Mouse (Mus musculus): Measurements from ENCODE around the gene Cbx5. TPM values are rescaled to one million over a fixed set of nuclear protein-coding genes. Genes with fewer than 3 reads are reported as not detected.

Gene Cbx5
- polyA plus RNA-seq, 1 experiment from 2014 or later, result 91.9 TPM

GRCm38 (mm10) chr15:103170316-103170679 is 69.3 kb downstream of the Cbx5 start:
- no peak for ATAC-seq (ENCODE audit: extremely low read depth, insufficient number of reproducible peaks, low FRiP score, low TSS enrichment)
- WGBS, result 6% methylated on average over 14 of the region's 16 CpGs

GRCm38 (mm10) chr15:103169612-103170315 is 69.9 kb downstream of the Cbx5 start:
- H3K9ac ChIP-seq, result peak overlapping the region; percentile 69
- peaks cover 24% of the 10 kb centered on the region for H3K4me1 ChIP-seq
- H3K9me3 ChIP-seq, result no peaks in the 10 kb centered on the region
- H3K4me3 ChIP-seq, result peak overlapping the region; percentile 60
- no peaks in the 10 kb centered on the region for H3K36me3 ChIP-seq
- H3K27ac ChIP-seq (replicated peaks), result no peak overlapping the region
- H3K27me3 ChIP-seq (replicated peaks), result peaks cover 93% of the 10 kb centered on the region
- ATAC-seq (ENCODE audit: extremely low read depth, insufficient number of reproducible peaks, low FRiP score, low TSS enrichment), result no peak
- 6% methylated on average over 26 of the region's 26 CpGs for WGBS
- peak overlapping the region; percentile 91 for H3K4me2 ChIP-seq

More at GRCm38 (mm10) chr15:103170316-103170679, 69.3 kb downstream of the Cbx5 start:
- Histone ChIP-seq H3K4me3 (peak overlapping the region; percentile 60), H3K9ac (no peak overlapping the region), H3K9me3 (no peaks in the 10 kb centered on the region), H3K36me3 (no peaks in the 10 kb centered on the region), H3K27me3 (replicated peaks) (peaks cover 98% of the 10 kb centered on the region), H3K4me2 (peak overlapping the region; percentile 91), H3K27ac (replicated peaks) (no peak overlapping the region), H3K4me1 (peaks cover 20% of the 10 kb centered on the region)

- peak overlapping the region; percentile 69 for H3K9ac ChIP-seq
- peak overlapping the region; percentile 91 for H3K4me2 ChIP-seq
- H3K4me1 ChIP-seq, result peaks cover 24% of the 10 kb centered on the region
- H3K9me3 ChIP-seq, result no peaks in the 10 kb centered on the region
- no peaks in the 10 kb centered on the region for H3K36me3 ChIP-seq
- 2% methylated on average over 63 of the region's 63 CpGs for WGBS
- H3K27ac ChIP-seq (replicated peaks), result no peak overlapping the region
- peaks cover 85% of the 10 kb centered on the region for H3K27me3 ChIP-seq (replicated peaks)
- H3K4me3 ChIP-seq, result peak overlapping the region; percentile 60
- no peak for ATAC-seq (ENCODE audit: extremely low read depth, insufficient number of reproducible peaks, low FRiP score, low TSS enrichment)
Observed at GRCm38 (mm10) chr15:103168801-103169611, 70.6 kb downstream of the Cbx5 start.

DNA sequence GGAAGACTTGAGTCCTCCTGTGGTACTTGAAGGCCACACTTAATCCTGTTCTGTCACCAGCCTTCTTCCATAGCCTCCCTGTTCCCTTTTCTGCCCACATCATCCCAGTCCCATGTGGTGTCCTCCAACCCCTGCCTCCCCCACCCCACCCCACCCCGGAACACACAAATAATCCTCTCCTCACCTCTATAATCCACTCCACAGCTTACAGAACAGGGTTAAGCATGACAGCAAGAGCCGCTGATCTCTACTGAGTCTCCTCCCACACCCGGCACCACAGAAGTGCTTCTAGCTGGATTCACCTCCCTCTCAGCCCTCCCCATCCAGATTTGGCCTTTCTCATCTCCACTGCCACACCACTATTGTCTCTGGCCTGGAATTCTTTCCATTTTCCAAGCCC is 71.8 kb downstream of the Cbx5 start:
- Histone ChIP-seq H3K4me3 (no peak overlapping the region), H3K9ac (no peak overlapping the region), H3K9me3 (no peaks in the 10 kb centered on the region), H3K27ac (replicated peaks) (no peak overlapping the region), H3K4me2 (no peak overlapping the region), H3K27me3 (replicated peaks) (peaks cover 73% of the 10 kb centered on the region), H3K36me3 (no peaks in the 10 kb centered on the region), H3K4me1 (peaks cover 29% of the 10 kb centered on the region)
- 25% methylated on average over 3 of the region's 3 CpGs for WGBS
- ATAC-seq (ENCODE audit: extremely low read depth, insufficient number of reproducible peaks, low FRiP score, low TSS enrichment), result no peak

- 21% methylated on average over 6 of the region's 6 CpGs for WGBS
- ATAC-seq (ENCODE audit: extremely low read depth, insufficient number of reproducible peaks, low FRiP score, low TSS enrichment), result no peak
- no peak within 1 kb of the TSS for H3K9ac ChIP-seq
- H3K4me3 ChIP-seq, result no peak within 1 kb of the TSS
- H3K9me3 ChIP-seq, result no peaks in the 10 kb centered on the region
- no peak within 1 kb of the TSS for H3K4me2 ChIP-seq
- peaks cover 66% of the 10 kb centered on the region for H3K27me3 ChIP-seq (replicated peaks)
- H3K4me1 ChIP-seq, result peaks cover 36% of the 10 kb centered on the region
- H3K36me3 ChIP-seq, result no peaks in the 10 kb centered on the region
- no peak within 1 kb of the TSS for H3K27ac ChIP-seq (replicated peaks)
Observed at GRCm38 (mm10) chr15:103167042-103167615, 72.5 kb downstream of the Cbx5 start, which contains the start of gene Smug1. Smug1 (minus strand) TSS chr15:103167092.

DNA sequence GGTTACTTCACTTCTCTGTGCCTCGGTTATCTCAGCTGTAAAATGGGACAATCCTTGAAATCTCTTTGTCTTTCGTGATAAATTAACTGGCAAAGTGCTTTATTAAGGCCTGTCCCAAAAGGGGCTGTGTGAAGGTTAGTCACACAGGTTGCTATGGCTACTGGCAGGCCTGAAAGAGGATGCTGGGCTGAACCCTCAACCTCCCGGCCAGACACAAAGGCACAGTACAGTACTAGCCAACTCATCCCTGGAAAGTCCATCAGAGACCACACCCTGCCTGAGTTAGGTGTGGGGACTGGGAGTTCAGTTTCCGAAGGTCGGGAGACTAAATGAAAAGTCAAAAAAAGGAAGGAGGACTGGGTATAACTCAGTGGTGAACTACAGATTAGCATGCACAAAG is 73.7 kb downstream of the Cbx5 start:
- Histone ChIP-seq H3K4me2 (no peak overlapping the region), H3K9me3 (no peaks in the 10 kb centered on the region), H3K27ac (replicated peaks) (no peak overlapping the region), H3K4me1 (peaks cover 40% of the 10 kb centered on the region), H3K27me3 (replicated peaks) (peaks cover 54% of the 10 kb centered on the region), H3K4me3 (no peak overlapping the region), H3K36me3 (no peaks in the 10 kb centered on the region), H3K9ac (no peak overlapping the region)
- WGBS, result 43% methylated on average over 5 of the region's 5 CpGs
- no peak for ATAC-seq (ENCODE audit: extremely low read depth, insufficient number of reproducible peaks, low FRiP score, low TSS enrichment)

DNA sequence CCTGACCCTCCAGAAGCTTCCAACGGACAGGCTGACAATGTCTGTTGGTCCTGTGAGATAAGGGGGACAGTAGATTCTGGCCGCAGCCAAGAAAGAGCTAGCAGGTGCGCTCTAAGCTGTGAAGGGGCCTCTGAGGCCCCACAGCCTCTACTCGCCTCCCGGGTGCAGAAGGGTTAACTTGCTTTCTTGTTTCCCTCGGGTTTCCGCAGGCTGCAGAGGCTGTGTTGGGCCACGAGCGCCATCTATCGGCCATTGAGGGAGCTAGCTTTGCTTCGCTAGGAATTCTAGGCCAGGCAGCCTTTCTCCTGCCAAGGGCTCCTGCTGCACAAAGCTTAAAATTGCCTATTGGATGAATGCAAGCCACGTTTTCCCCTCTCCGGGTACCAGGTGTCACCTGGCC is 74.2 kb downstream of the Cbx5 start:
- WGBS, result under 1% methylated on average over 13 of the region's 13 CpGs
- Histone ChIP-seq H3K36me3 (no peaks in the 10 kb centered on the region), H3K27me3 (replicated peaks) (peaks cover 49% of the 10 kb centered on the region), H3K4me1 (peaks cover 40% of the 10 kb centered on the region), H3K9me3 (no peaks in the 10 kb centered on the region), H3K9ac (peak overlapping the region; percentile 55; the same call in 1 of the 2 replicates), H3K27ac (replicated peaks) (no peak overlapping the region), H3K4me3 (no peak overlapping the region), H3K4me2 (no peak overlapping the region; the same call in 1 of the 2 replicates)
- no peak for ATAC-seq (ENCODE audit: extremely low read depth, insufficient number of reproducible peaks, low FRiP score, low TSS enrichment)

GRCm38 (mm10) chr15:103163182-103163919 is 76.3 kb downstream of the Cbx5 start:
- Histone ChIP-seq H3K4me3 (peak overlapping the region; percentile 79), H3K4me2 (peak overlapping the region; percentile 72), H3K9me3 (no peaks in the 10 kb centered on the region), H3K27ac (replicated peaks) (no peak overlapping the region), H3K9ac (peak overlapping the region; percentile 85), H3K36me3 (no peaks in the 10 kb centered on the region), H3K4me1 (peaks cover 20% of the 10 kb centered on the region), H3K27me3 (replicated peaks) (peaks cover 28% of the 10 kb centered on the region)
- peak; percentile 61; the same call in 1 of the 2 replicates for ATAC-seq (ENCODE audit: extremely low read depth, insufficient number of reproducible peaks, low FRiP score, low TSS enrichment)
- 8% methylated on average over 25 of the region's 25 CpGs for WGBS

DNA sequence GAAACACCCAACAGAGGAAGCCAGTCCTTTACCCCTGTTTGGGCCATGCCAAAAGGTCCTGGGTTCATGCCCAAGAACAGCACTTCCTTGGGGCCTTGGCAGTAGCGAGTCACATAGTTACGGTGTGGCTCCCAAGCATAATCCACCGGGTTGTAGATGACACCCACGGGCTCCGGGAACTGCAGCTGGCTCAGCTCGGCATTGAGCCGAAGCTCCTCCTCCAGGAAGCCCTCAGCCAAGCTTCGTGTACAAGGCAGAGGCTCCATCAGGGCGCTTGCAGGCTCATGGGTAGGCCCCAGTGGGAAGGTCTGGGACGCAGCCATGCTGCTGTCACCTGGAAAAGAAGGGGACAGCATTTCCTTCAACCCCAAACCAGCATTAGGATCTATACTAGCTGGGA is 82.0 kb downstream of the Cbx5 start:
- H3K27ac ChIP-seq (replicated peaks), result no peak overlapping the region
- 74% methylated on average over 10 of the region's 10 CpGs for WGBS
- no peak for ATAC-seq (ENCODE audit: extremely low read depth, insufficient number of reproducible peaks, low FRiP score, low TSS enrichment)
- peaks cover 34% of the 10 kb centered on the region for H3K27me3 ChIP-seq (replicated peaks)
- no peak overlapping the region for H3K4me2 ChIP-seq
- no peaks in the 10 kb centered on the region for H3K9me3 ChIP-seq
- H3K4me1 ChIP-seq, result peaks cover 9% of the 10 kb centered on the region
- H3K36me3 ChIP-seq, result peaks cover 27% of the 10 kb centered on the region
- no peak overlapping the region for H3K4me3 ChIP-seq
- no peak overlapping the region for H3K9ac ChIP-seq

DNA sequence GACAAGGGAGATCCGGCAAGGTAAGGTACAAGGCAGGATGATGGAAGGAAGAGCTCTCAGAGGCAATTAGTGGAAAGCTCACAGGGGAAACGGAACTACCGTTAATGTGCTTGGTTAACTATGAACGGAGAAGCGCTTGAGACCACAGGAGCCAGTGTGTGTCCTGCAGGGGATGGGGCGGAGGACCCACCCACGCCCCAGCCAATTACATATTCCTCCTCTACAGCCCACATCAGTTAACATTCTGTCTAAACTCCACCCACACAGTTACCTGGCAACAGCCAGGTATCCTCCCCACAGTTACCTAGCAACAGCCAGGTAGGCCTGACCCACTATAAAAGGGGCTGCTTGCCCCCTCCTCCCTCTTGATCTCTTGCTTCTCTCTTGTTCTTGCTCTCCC is 82.7 kb downstream of the Cbx5 start:
- WGBS, result 57% methylated on average over 7 of the region's 7 CpGs
- Histone ChIP-seq H3K9me3 (no peaks in the 10 kb centered on the region), H3K27ac (replicated peaks) (no peak overlapping the region), H3K9ac (no peak overlapping the region), H3K36me3 (peaks cover 27% of the 10 kb centered on the region), H3K4me3 (no peak overlapping the region), H3K4me2 (no peak overlapping the region), H3K27me3 (replicated peaks) (peaks cover 39% of the 10 kb centered on the region), H3K4me1 (0 out of 2 replicates have a peak, but pooled peaks cover 2% of the 10 kb centered on the region)
- no peak for ATAC-seq (ENCODE audit: extremely low read depth, insufficient number of reproducible peaks, low FRiP score, low TSS enrichment)
